Mouse (Mus musculus) gastrocnemius, postnatal 4 days (tissue): Measurements from ENCODE around the gene Bcam. TPM values are rescaled to one million over a fixed set of nuclear protein-coding genes. Genes with fewer than 3 reads are reported as not detected.
A peak's percentile ranks its signal among the peaks of the same experiment; 100 is the strongest.

Source experiments
- DNase-seq, 2 experiments: peaks; one replicate each; pipeline ENCODE4 v3.0.0; 2021 to 2022; ENCODE audit warnings: low spot score in 2 of 2, mixed read lengths in 2 of 2
- total RNA-seq, 2 experiments: library from RNA; stranded (reverse); gene quantifications; 2 replicates each; pipeline ENCODE4 v1.2.3; 2021

The Bcam gene
- total RNA-seq, 2 experiments from 2014 or later: 119 to 144 TPM

- DNase-seq: peak; percentile 92
Measured at GRCm38 (mm10) chr7:19789904-19790347, 19.1 kb upstream of the Bcam start.

GRCm38 (mm10) chr7:19785874-19786458, 15.2 kb upstream of the Bcam start:
- no peak for DNase-seq

GRCm38 (mm10) chr7:19784764-19785535, 14.1 kb upstream of the Bcam start:
- DNase-seq: no peak

- DNase-seq: no peak
Measured at GRCm38 (mm10) chr7:19783630-19784029, 12.8 kb upstream of the Bcam start.

GRCm38 (mm10) chr7:19782645-19783044, 11.8 kb upstream of the Bcam start:
- DNase-seq: no peak

- no peak for DNase-seq
Measured at GRCm38 (mm10) chr7:19781741-19782140, 10.9 kb upstream of the Bcam start.

- no peak for DNase-seq
Measured at GRCm38 (mm10) chr7:19779903-19780302, 9.1 kb upstream of the Bcam start.

GRCm38 (mm10) chr7:19778645-19779044, 7.8 kb upstream of the Bcam start:
- DNase-seq: no peak

GRCm38 (mm10) chr7:19777049-19777723, 6.4 kb upstream of the Bcam start:
- peak in 1 of 2 experiments; percentile 55 for DNase-seq

- no peak for DNase-seq
Measured at GRCm38 (mm10) chr7:19771682-19772081, 866 bp upstream of the Bcam start.

- DNase-seq: peak; percentile 78 to 85
Measured at GRCm38 (mm10) chr7:19770375-19770754, 451 bp downstream of the Bcam start.

- DNase-seq: no peak
Measured at GRCm38 (mm10) chr7:19769434-19770374, 1.1 kb downstream of the Bcam start.

- DNase-seq: no peak
Measured at GRCm38 (mm10) chr7:19769001-19769400, 1.8 kb downstream of the Bcam start.

- DNase-seq: no peak
Measured at GRCm38 (mm10) chr7:19768251-19768650, 2.6 kb downstream of the Bcam start.

GRCm38 (mm10) chr7:19764581-19764980, 6.2 kb downstream of the Bcam start:
- DNase-seq: no peak

- no peak for DNase-seq
Measured at GRCm38 (mm10) chr7:19763829-19764477, 6.9 kb downstream of the Bcam start.

GRCm38 (mm10) chr7:19762283-19762682, 8.5 kb downstream of the Bcam start:
- DNase-seq: no peak

GRCm38 (mm10) chr7:19760021-19760420, 10.8 kb downstream of the Bcam start:
- no peak for DNase-seq

- no peak for DNase-seq
Measured at GRCm38 (mm10) chr7:19758623-19759022, 12.2 kb downstream of the Bcam start.
